8 mouse cellular contexts compared by ENCODE assay signal in the genomic region with DNA sequence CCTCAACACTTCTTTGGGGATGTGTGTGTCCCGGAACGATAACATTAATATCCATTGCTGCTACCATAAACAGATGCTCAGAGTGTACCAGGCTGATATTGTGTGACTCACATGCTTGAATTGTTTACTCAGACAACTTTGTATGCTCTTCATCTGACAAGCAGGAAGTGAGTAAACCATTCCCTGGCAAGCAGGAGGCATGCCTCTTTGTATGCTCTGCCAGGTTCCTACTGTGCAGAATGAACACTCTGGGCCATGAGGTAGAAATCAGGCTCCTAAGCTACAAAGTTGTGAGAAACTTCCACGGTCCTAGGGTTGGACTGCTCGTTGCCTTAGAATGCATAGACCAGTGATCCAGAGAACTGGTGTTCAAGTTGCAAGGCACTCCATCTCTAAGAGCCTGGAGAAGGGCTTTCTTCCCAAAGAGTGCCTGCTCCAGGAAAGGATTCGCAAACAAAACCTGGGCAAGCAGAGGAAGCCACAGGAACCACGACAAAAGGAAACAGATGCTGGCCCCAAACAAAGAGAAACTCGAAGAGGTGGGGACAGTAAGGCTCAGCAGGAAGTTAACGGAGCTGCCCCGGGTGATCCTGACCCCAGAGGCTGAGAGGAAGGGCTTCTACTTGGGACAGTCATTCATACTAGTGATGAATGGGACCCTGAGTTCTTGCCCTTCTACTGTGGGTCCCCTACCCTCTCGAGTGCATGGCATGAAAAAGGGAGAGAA. TPM values are rescaled to one million over a fixed set of nuclear protein-coding genes. Genes with fewer than 3 reads are reported as not detected.
DNase-seq lines count a peak whose midpoint lies in the region; ATAC-seq lines count a peak whose summit lies in the region.

No protein-coding gene starts in this region.

- H3K36me3 ChIP-seq in neural tube, embryonic 11.5 days (ENCODE audit: control insufficient read depth, insufficient read depth, low read length): no peaks in the 10 kb centered on the region

- H3K27me3 ChIP-seq in neural tube, embryonic 11.5 days (ENCODE audit: control insufficient read depth, insufficient read depth, low read length): no peaks in the 10 kb centered on the region

- 35% methylated on average over 10 of the region's 10 CpGs for WGBS in neural tube, embryonic 11.5 days

- DNase-seq in neural tube, embryonic 11.5 days (ENCODE audit: low spot score): peak; percentile 21
- DNase-seq in neural tube, embryonic 10.5 days (ENCODE audit: extremely low spot score, low spot score): no peak
- peak; percentile 16 to 37 for DNase-seq in kidney, postnatal 4 days
- DNase-seq in mesoderm, embryonic 11.5 days (ENCODE audit: low read depth, low spot score): peak; percentile 20
- no peak for DNase-seq in frontal cortex, postnatal 10 days (ENCODE audit: low spot score in 2 of 2)
- DNase-seq in right cerebral cortex, adult 2 months (ENCODE audit: low spot score in 2 of 2): no peak
- no peak for DNase-seq in gastrocnemius, postnatal 10 days

- H3K4me3 ChIP-seq in neural tube, embryonic 11.5 days (ENCODE audit: low read depth, low read length): no peak overlapping the region

- H3K9me3 ChIP-seq in neural tube, embryonic 11.5 days (ENCODE audit: control insufficient read depth, low read length): no peaks in the 10 kb centered on the region

- H3K27ac ChIP-seq in neural tube, embryonic 11.5 days (ENCODE audit: low read depth, low read length): no peak overlapping the region

- H3K4me2 ChIP-seq in neural tube, embryonic 11.5 days (ENCODE audit: low read depth): no peak overlapping the region

- ATAC-seq in neural tube, embryonic 11.5 days (ENCODE audit: insufficient read depth, low FRiP score, low TSS enrichment): no peak
- ATAC-seq in common myeloid progenitor, adult 5-6 weeks (replicated peaks; ENCODE audit: low read depth, poor library complexity, severe bottlenecking): peak; percentile 65; the same call in 1 of the 2 replicates

- no peak overlapping the region for H3K9ac ChIP-seq in neural tube, embryonic 11.5 days (ENCODE audit: low read length)

- no peaks in the 10 kb centered on the region for H3K4me1 ChIP-seq in neural tube, embryonic 11.5 days (ENCODE audit: control insufficient read depth, insufficient read depth, low read length)

RNA-seq across cellular contexts. Expression of gene Slc22a23, which starts 53.2 kb away (rescaled TPM):
- polyA plus RNA-seq in neural tube, embryonic 11.5 days (2014; fragmentation: Nextera tagmentation; extraction: Ambion mirVana): 13.2 and 13.3 TPM in 2 replicates
- 4.6 and 14.1 TPM in 2 replicates for total RNA-seq in common myeloid progenitor, adult 5-6 weeks (2017)
- 10 to 100 TPM; 10.3 to 10.9 TPM for total RNA-seq in gastrocnemius, postnatal 10 days (2021)

Comparison
In these comparisons a context has a peak if more than half of its experiments do, and no peak if none do; other contexts are left out.
1. DNase-seq: peak in neural tube, embryonic 11.5 days (single experiment), kidney, postnatal 4 days (2 of 2) and mesoderm, embryonic 11.5 days (single experiment); none in neural tube, embryonic 10.5 days (single experiment), frontal cortex, postnatal 10 days (0 of 2), right cerebral cortex, adult 2 months (0 of 2) and gastrocnemius, postnatal 10 days (single experiment).